Mouse (Mus musculus) kidney, postnatal 0 days (tissue): ENCODE measurements around the gene Trim72. TPM values are rescaled to one million over a fixed set of nuclear protein-coding genes. Genes with fewer than 3 reads are reported as not detected.
A peak's percentile ranks its signal among the peaks of the same experiment; 100 is the strongest.

Source experiments
- ATAC-seq: fragments of 200-750 bp; cut with Nextera tagmentation; replicated peaks from 2 replicates; pipeline ENCODE4 v1.8.0; 2017; ENCODE audit warnings: low read depth, moderate number of reproducible peaks, moderate TSS enrichment, moderate library complexity; ENCODE audit not compliant: low FRiP score
- DNase-seq: peaks from one replicate; pipeline ENCODE4 v3.0.0-alpha.2; 2016; ENCODE audit warnings: low spot score
- H3K27ac ChIP-seq: fragments of 300-500 bp; sonication (generic); 2 replicates; pipeline ENCODE4 v1.5.1; 2014; ENCODE audit warnings: mild to moderate bottlenecking
- H3K27me3 ChIP-seq: fragments of 300-500 bp; sonication (generic); 2 replicates; pipeline ENCODE4 v1.6.1; 2014; ENCODE audit warnings: low read length, mixed read lengths; ENCODE audit not compliant: insufficient read depth
- H3K36me3 ChIP-seq: fragments of 300-500 bp; sonication (generic); 2 replicates; pipeline ENCODE4 v1.6.1; 2014; ENCODE audit warnings: low read length, mixed read lengths; ENCODE audit not compliant: insufficient read depth
- H3K4me1 ChIP-seq: fragments of 300-500 bp; sonication (generic); replicated peaks from 2 replicates; pipeline ENCODE4 v1.6.1; 2014; ENCODE audit warnings: antibody characterized with exemption, low read length, mixed read lengths; ENCODE audit not compliant: insufficient read depth
- H3K4me2 ChIP-seq: fragments of 300-500 bp; sonication (generic); 2 replicates; pipeline ENCODE4 v1.6.1; 2014; ENCODE audit warnings: mild to moderate bottlenecking, low read length, moderate library complexity, mixed read lengths
- H3K4me3 ChIP-seq: fragments of 300-500 bp; sonication (generic); replicated peaks from 2 replicates; pipeline ENCODE4 v1.5.1; 2014; ENCODE audit warnings: low read depth, low read length
- H3K9ac ChIP-seq: fragments of 300-500 bp; sonication (generic); 2 replicates; pipeline ENCODE4 v1.6.1; 2014; ENCODE audit warnings: low read depth, low read length
- H3K9me3 ChIP-seq: fragments of 300-500 bp; sonication (generic); replicated peaks from 2 replicates; pipeline ENCODE4 v1.6.1; 2016; ENCODE audit warnings: low read length, inconsistent platforms, mixed read lengths
- CTCF ChIP-seq: IDR thresholded peaks from 2 replicates; pipeline ENCODE4 v1.5.1; 2016; ENCODE audit warnings: antibody characterized with exemption, low read depth, mild to moderate bottlenecking, moderate library complexity
- WGBS: fragments of 180-500 bp; shearing (Covaris S2); extraction: QIAGEN DNeasy Blood & Tissue Kit; methylation state at CpG from one replicate; pipeline ENCODE4 v1.1.7; 2014; 5-methylcytosine and 5-hydroxymethylcytosine counted together
- polyA plus RNA-seq: library from polyadenylated mRNA; unstranded; fragments of >200 nt; fragmentation: Nextera tagmentation; extraction: Ambion mirVana; gene quantifications from 2 replicates; pipeline ENCODE4 v1.2.1, GENCODE M21; 2015

Gene Trim72
- polyA plus RNA-seq, 1 experiment from 2014 or later = 0.11 TPM

- Histone ChIP-seq H3K4me2 (peak within 1 kb of the TSS; percentile 67), H3K4me1 (0 out of 2 replicates have a peak, but pooled peaks cover 8% of the 10 kb centered on the region), H3K9me3 (no peaks in the 10 kb centered on the region), H3K27me3 (no peaks in the 10 kb centered on the region), H3K27ac (peak within 1 kb of the TSS; percentile 74), H3K4me3 (peak within 1 kb of the TSS; percentile 28), H3K36me3 (no peaks in the 10 kb centered on the region), H3K9ac (peak within 1 kb of the TSS; percentile 54)
- DNase-seq = peak; percentile 72
- WGBS = 4% methylated on average over 18 of the region's 18 CpGs
- no peak for TF ChIP-seq CTCF
- peak; percentile 55 for ATAC-seq
Measured at GRCm38 (mm10) chr7:127993341-127993977, 10.3 kb upstream of the Trim72 start, which contains the start of gene Pycard. TSS of gene Pycard (minus strand) at chr7:127993867.

GRCm38 (mm10) chr7:127999436-127999835 lies 4.3 kb upstream of the Trim72 start:
- DNase-seq (no peak), ATAC-seq (no peak)
- Histone ChIP-seq H3K9me3 (no peaks in the 10 kb centered on the region), H3K4me2 (no peak overlapping the region), H3K36me3 (no peaks in the 10 kb centered on the region), H3K27ac (no peak overlapping the region), H3K4me3 (no peak overlapping the region), H3K4me1 (peaks cover 9% of the 10 kb centered on the region), H3K27me3 (no peaks in the 10 kb centered on the region), H3K9ac (no peak overlapping the region)
- TF ChIP-seq CTCF = no peak
- WGBS = 58% methylated on average over 1 of the region's 1 CpGs

- no peaks in the 10 kb centered on the region for H3K36me3 ChIP-seq
- H3K4me2 ChIP-seq = no peak overlapping the region
- H3K27me3 ChIP-seq = no peaks in the 10 kb centered on the region
- H3K4me3 ChIP-seq = no peak overlapping the region
- H3K27ac ChIP-seq = no peak overlapping the region
- DNase-seq (no peak), ATAC-seq (no peak)
- WGBS = 43% methylated on average over 1 of the region's 1 CpGs
- H3K9ac ChIP-seq = no peak overlapping the region
- no peak for TF ChIP-seq CTCF
- peaks cover 13% of the 10 kb centered on the region for H3K4me1 ChIP-seq
- H3K9me3 ChIP-seq = no peaks in the 10 kb centered on the region
Measured at GRCm38 (mm10) chr7:128000068-128000950, 3.4 kb upstream of the Trim72 start.

- peaks cover 13% of the 10 kb centered on the region for H3K4me1 ChIP-seq
- ATAC-seq = no peak
- no peak overlapping the region for H3K4me3 ChIP-seq
- no peak overlapping the region for H3K27ac ChIP-seq
- no peaks in the 10 kb centered on the region for H3K9me3 ChIP-seq
- no peaks in the 10 kb centered on the region for H3K36me3 ChIP-seq
- no peak overlapping the region for H3K9ac ChIP-seq
- 78% methylated on average over 6 of the region's 6 CpGs for WGBS
- H3K4me2 ChIP-seq = no peak overlapping the region
- no peak for DNase-seq
- H3K27me3 ChIP-seq = no peaks in the 10 kb centered on the region
- no peak for TF ChIP-seq CTCF
Measured at GRCm38 (mm10) chr7:128003098-128003497, 651 bp upstream of the Trim72 start.

- Histone ChIP-seq H3K9ac (peak overlapping the region; percentile 19; the same call in 1 of the 2 replicates), H3K4me2 (peak overlapping the region; percentile 43), H3K27me3 (no peaks in the 10 kb centered on the region), H3K9me3 (no peaks in the 10 kb centered on the region), H3K27ac (peak overlapping the region; percentile 91), H3K4me3 (no peak overlapping the region), H3K4me1 (peaks cover 13% of the 10 kb centered on the region), H3K36me3 (no peaks in the 10 kb centered on the region)
- WGBS = 39% methylated on average over 5 of the region's 5 CpGs
- TF ChIP-seq CTCF = no peak
- DNase-seq = no peak
- ATAC-seq = no peak
Measured at GRCm38 (mm10) chr7:128004150-128004486, 369 bp downstream of the Trim72 start.

GRCm38 (mm10) chr7:128004487-128005362 lies 976 bp downstream of the Trim72 start:
- no peak for TF ChIP-seq CTCF

More at GRCm38 (mm10) chr7:128004487-128005362, 976 bp downstream of the Trim72 start:
- Histone ChIP-seq H3K9me3 (no peaks in the 10 kb centered on the region), H3K9ac (peak overlapping the region; percentile 19; the same call in 1 of the 2 replicates), H3K4me2 (peak overlapping the region; percentile 43), H3K4me1 (peaks cover 13% of the 10 kb centered on the region), H3K4me3 (no peak overlapping the region), H3K27ac (peak overlapping the region; percentile 91), H3K27me3 (no peaks in the 10 kb centered on the region), H3K36me3 (no peaks in the 10 kb centered on the region)
- peak; percentile 84 for ATAC-seq
- 25% methylated on average over 35 of the region's 35 CpGs for WGBS
- peak; percentile 47 for DNase-seq
